Comparison of ENCODE assay signal across 14 mouse cellular contexts in genomic region chr10:16341496-16341895, GRCm38 (mm10).
DNase-seq lines count a peak whose midpoint lies in the region.
"Had no signal": no experiment of that assay in that cellular context is flagged by ENCODE, and none has a peak within 500 bp of the region (broad histone marks: within the 10 kb centered on the region; RNA-seq: fewer than 3 reads in every experiment).

No protein-coding gene starts in this region.

- peak; percentile 1 for DNase-seq in heart, adult 8-10 months (ENCODE audit: low spot score)
- no peak for DNase-seq in heart, postnatal 4 days
- peak; percentile 11 for DNase-seq in layer of hippocampus, adult 9-10 months (ENCODE audit: low spot score)
- no peak for DNase-seq in layer of hippocampus, postnatal 36 days
- peak; percentile 15 for DNase-seq in lung, postnatal 36 days
- DNase-seq in lung, adult 18-20 months, result no peak
- DNase-seq in gastrocnemius, adult 18-20 months (ENCODE audit: low spot score), result no peak
- DNase-seq: adrenal gland, postnatal 14 days; cerebellum, adult 18-20 months; cerebellum, postnatal 10 days; forebrain, postnatal 0 days; gastrocnemius, adult 2 months; gastrocnemius, postnatal 25 days; heart, postnatal 14 days had no signal

Comparison
In these comparisons a context has a peak if more than half of its experiments do, and no peak if none do; other contexts are left out.
1. DNase-seq: peak in heart, adult 8-10 months (single experiment), layer of hippocampus, adult 9-10 months (single experiment) and lung, postnatal 36 days (single experiment); none in heart, postnatal 4 days (single experiment), layer of hippocampus, postnatal 36 days (0 of 2), lung, adult 18-20 months (0 of 2) and gastrocnemius, adult 18-20 months (single experiment).